Mouse (Mus musculus): ENCODE measurements around the gene Srpr. TPM values are rescaled to one million over a fixed set of nuclear protein-coding genes. Genes with fewer than 3 reads are reported as not detected.

The Srpr gene
- total and polyA plus RNA-seq, 3 experiments, result 67.6 to 96.3 (median 82.4) TPM

DNA sequence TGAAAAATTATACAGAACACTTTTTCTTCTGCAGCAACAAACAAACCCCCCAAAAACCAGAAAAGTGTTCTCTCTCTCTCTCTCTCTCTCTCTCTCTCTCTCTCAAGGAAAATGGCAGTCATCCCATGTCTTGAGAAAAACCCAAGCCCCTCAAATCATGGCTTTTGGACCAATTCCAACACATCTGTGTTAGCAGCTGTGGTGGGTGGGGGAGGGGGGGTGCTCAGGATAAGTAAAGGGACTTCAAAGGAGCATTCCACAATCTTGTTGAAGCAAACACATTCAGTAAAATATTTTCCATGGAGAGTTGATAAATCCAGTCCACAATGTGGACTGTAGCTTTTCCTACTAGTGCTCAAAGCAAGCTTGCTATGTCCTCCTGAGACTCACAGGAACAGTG, 49.5 kb downstream of the Srpr start:
- H3K36me3 ChIP-seq (ENCODE audit: control insufficient read depth, insufficient read depth, low read length), result no peaks in the 10 kb centered on the region
- DNase-seq, result no peak
- no peaks in the 10 kb centered on the region for H3K27me3 ChIP-seq (ENCODE audit: control insufficient read depth, insufficient read depth, low read length)
- no peak for TF ChIP-seq EP300 (IDR thresholded peaks at IDR 0.05; ENCODE audit: insufficient read depth, low read depth, low read length)
- TF ChIP-seq POLR2A (IDR thresholded peaks at IDR 0.05; ENCODE audit: insufficient read depth, low read depth, low read length), result no peak
- TF ChIP-seq CTCF (IDR thresholded peaks at IDR 0.05), result no peak
- no peaks in the 10 kb centered on the region for H3K4me1 ChIP-seq (ENCODE audit: control insufficient read depth, insufficient read depth, low read length)
- intact Hi-C loops (cut with DNase I), result no loop called here
- H3K27ac ChIP-seq, result no peak overlapping the region
- H3K4me3 ChIP-seq, result no peak overlapping the region
- H3K9ac ChIP-seq (ENCODE audit: low read depth, low read length), result no peak overlapping the region
- no peaks in the 10 kb centered on the region for H3K79me2 ChIP-seq (replicated peaks; ENCODE audit: control insufficient read depth, insufficient read depth, low read length)

GRCm38 (mm10) chr9:35257365-35257764, 57.4 kb downstream of the Srpr start:
- Histone ChIP-seq H3K4me1 (ENCODE audit: control insufficient read depth, insufficient read depth, low read length) (no peaks in the 10 kb centered on the region), H3K4me3 (no peak overlapping the region), H3K9ac (ENCODE audit: low read depth, low read length) (no peak overlapping the region), H3K79me2 (replicated peaks; ENCODE audit: control insufficient read depth, insufficient read depth, low read length) (no peaks in the 10 kb centered on the region; the same call in 1 of the 2 replicates), H3K27ac (no peak overlapping the region), H3K27me3 (ENCODE audit: control insufficient read depth, insufficient read depth, low read length) (no peaks in the 10 kb centered on the region), H3K36me3 (ENCODE audit: control insufficient read depth, insufficient read depth, low read length) (no peaks in the 10 kb centered on the region; the same call in 1 of the 2 replicates)
- no peak for DNase-seq
- TF ChIP-seq CTCF (IDR thresholded peaks at IDR 0.05) (no peak), EP300 (IDR thresholded peaks at IDR 0.05; ENCODE audit: insufficient read depth, low read depth, low read length) (no peak), POLR2A (IDR thresholded peaks at IDR 0.05; ENCODE audit: insufficient read depth, low read depth, low read length) (no peak)
- 49% methylated on average over 7 of the region's 7 CpGs for WGBS
- intact Hi-C loops (cut with DNase I), result no loop called here

- no peak overlapping the region for H3K27ac ChIP-seq
- peaks cover 2% of the 10 kb centered on the region; the same call in 1 of the 2 replicates for H3K79me2 ChIP-seq (replicated peaks; ENCODE audit: control insufficient read depth, insufficient read depth, low read length)
- WGBS, result 56% methylated on average over 4 of the region's 4 CpGs
- no peak for TF ChIP-seq POLR2A (IDR thresholded peaks at IDR 0.05; ENCODE audit: insufficient read depth, low read depth, low read length)
- TF ChIP-seq EP300 (IDR thresholded peaks at IDR 0.05; ENCODE audit: insufficient read depth, low read depth, low read length), result no peak
- no peak for TF ChIP-seq CTCF (IDR thresholded peaks at IDR 0.05)
- intact Hi-C loops (cut with DNase I), result no loop called here
- no peaks in the 10 kb centered on the region for H3K27me3 ChIP-seq (ENCODE audit: control insufficient read depth, insufficient read depth, low read length)
- no peaks in the 10 kb centered on the region for H3K4me1 ChIP-seq (ENCODE audit: control insufficient read depth, insufficient read depth, low read length)
- no peak for DNase-seq
- no peak overlapping the region for H3K9ac ChIP-seq (ENCODE audit: low read depth, low read length)
- H3K4me3 ChIP-seq, result no peak overlapping the region
- H3K36me3 ChIP-seq (ENCODE audit: control insufficient read depth, insufficient read depth, low read length), result peaks cover 5% of the 10 kb centered on the region
Measured at GRCm38 (mm10) chr9:35262418-35262817, 62.4 kb downstream of the Srpr start.

GRCm38 (mm10) chr9:35263431-35263830, 63.5 kb downstream of the Srpr start:
- intact Hi-C loops (cut with DNase I), result no loop called here
- peaks cover 2% of the 10 kb centered on the region; the same call in 1 of the 2 replicates for H3K79me2 ChIP-seq (replicated peaks; ENCODE audit: control insufficient read depth, insufficient read depth, low read length)
- no peaks in the 10 kb centered on the region for H3K27me3 ChIP-seq (ENCODE audit: control insufficient read depth, insufficient read depth, low read length)
- peaks cover 5% of the 10 kb centered on the region for H3K36me3 ChIP-seq (ENCODE audit: control insufficient read depth, insufficient read depth, low read length)
- H3K27ac ChIP-seq, result no peak overlapping the region
- H3K9ac ChIP-seq (ENCODE audit: low read depth, low read length), result no peak overlapping the region
- DNase-seq, result no peak
- WGBS, result 85% methylated on average over 2 of the region's 2 CpGs
- no peak overlapping the region for H3K4me3 ChIP-seq
- peaks cover 3% of the 10 kb centered on the region for H3K4me1 ChIP-seq (ENCODE audit: control insufficient read depth, insufficient read depth, low read length)
- no peak for TF ChIP-seq EP300 (IDR thresholded peaks at IDR 0.05; ENCODE audit: insufficient read depth, low read depth, low read length)

GRCm38 (mm10) chr9:35264509-35264908, 64.5 kb downstream of the Srpr start:
- peaks cover 3% of the 10 kb centered on the region for H3K4me1 ChIP-seq (ENCODE audit: control insufficient read depth, insufficient read depth, low read length)
- TF ChIP-seq POLR2A (IDR thresholded peaks at IDR 0.05; ENCODE audit: insufficient read depth, low read depth, low read length) (no peak), CTCF (IDR thresholded peaks at IDR 0.05) (no peak), EP300 (IDR thresholded peaks at IDR 0.05; ENCODE audit: insufficient read depth, low read depth, low read length) (no peak)
- WGBS, result 44% methylated on average over 3 of the region's 3 CpGs
- H3K27ac ChIP-seq, result no peak overlapping the region
- peaks cover 2% of the 10 kb centered on the region; the same call in 1 of the 2 replicates for H3K79me2 ChIP-seq (replicated peaks; ENCODE audit: control insufficient read depth, insufficient read depth, low read length)
- H3K27me3 ChIP-seq (ENCODE audit: control insufficient read depth, insufficient read depth, low read length), result no peaks in the 10 kb centered on the region
- no peak for DNase-seq
- peaks cover 5% of the 10 kb centered on the region for H3K36me3 ChIP-seq (ENCODE audit: control insufficient read depth, insufficient read depth, low read length)
- intact Hi-C loops (cut with DNase I), result no loop called here
- no peak overlapping the region for H3K4me3 ChIP-seq
- H3K9ac ChIP-seq (ENCODE audit: low read depth, low read length), result no peak overlapping the region

- H3K9ac ChIP-seq (ENCODE audit: low read depth, low read length), result peak within 1 kb of the TSS; percentile 84
- H3K27ac ChIP-seq, result peak within 1 kb of the TSS; percentile 84
- intact Hi-C loops (cut with DNase I), result loop anchor here (5.0 kb wide), 2 partner anchors 55 to 150 kb away; partner anchors contain the start of genes Foxred1 and St3gal4
- peaks cover 2% of the 10 kb centered on the region; the same call in 1 of the 2 replicates for H3K79me2 ChIP-seq (replicated peaks; ENCODE audit: control insufficient read depth, insufficient read depth, low read length)
- peak; percentile 92 to 94 for DNase-seq
- TF ChIP-seq CTCF (IDR thresholded peaks at IDR 0.05) (no peak), EP300 (IDR thresholded peaks at IDR 0.05; ENCODE audit: insufficient read depth, low read depth, low read length) (0 out of 2 replicates have a peak, but pooled peaks have one; percentile 30), POLR2A (IDR thresholded peaks at IDR 0.05; ENCODE audit: insufficient read depth, low read depth, low read length) (peak; percentile 97)
- peak within 1 kb of the TSS; percentile 82 for H3K4me3 ChIP-seq
- H3K36me3 ChIP-seq (ENCODE audit: control insufficient read depth, insufficient read depth, low read length), result peaks cover 5% of the 10 kb centered on the region
- H3K4me1 ChIP-seq (ENCODE audit: control insufficient read depth, insufficient read depth, low read length), result peaks cover 3% of the 10 kb centered on the region
- H3K27me3 ChIP-seq (ENCODE audit: control insufficient read depth, insufficient read depth, low read length), result no peaks in the 10 kb centered on the region
- under 1% methylated on average over 62 of the region's 62 CpGs for WGBS
Measured at GRCm38 (mm10) chr9:35267146-35267975, 67.4 kb downstream of the Srpr start, which contains the start of the genes Fam118b and Rpusd4. Gene Fam118b, minus strand, starts transcription at chr9:35267805. Gene Rpusd4, plus strand, starts transcription at chr9:35267865.

All from heart, adult 2 months (tissue).